Mouse (Mus musculus) CD4-positive, CD25-positive, alpha-beta regulatory T cell, adult 4 months (primary cell): Measurements from ENCODE around the gene Msi2. TPM values are rescaled to one million over a fixed set of nuclear protein-coding genes. Genes with fewer than 3 reads are reported as not detected.

Experiments
- ATAC-seq: one replicate; pipeline ENCODE4 v1.8.0; 2017
- polyA plus RNA-seq, 2 experiments: library from polyadenylated mRNA; unstranded; fragments of 100-300 nt; shearing (Covaris generic); gene quantifications; one replicate each; pipeline ENCODE4 v1.2.1; 2017

Gene Msi2
- 10 to 100 TPM; 23.8 to 31.3 TPM for polyA plus RNA-seq

DNA sequence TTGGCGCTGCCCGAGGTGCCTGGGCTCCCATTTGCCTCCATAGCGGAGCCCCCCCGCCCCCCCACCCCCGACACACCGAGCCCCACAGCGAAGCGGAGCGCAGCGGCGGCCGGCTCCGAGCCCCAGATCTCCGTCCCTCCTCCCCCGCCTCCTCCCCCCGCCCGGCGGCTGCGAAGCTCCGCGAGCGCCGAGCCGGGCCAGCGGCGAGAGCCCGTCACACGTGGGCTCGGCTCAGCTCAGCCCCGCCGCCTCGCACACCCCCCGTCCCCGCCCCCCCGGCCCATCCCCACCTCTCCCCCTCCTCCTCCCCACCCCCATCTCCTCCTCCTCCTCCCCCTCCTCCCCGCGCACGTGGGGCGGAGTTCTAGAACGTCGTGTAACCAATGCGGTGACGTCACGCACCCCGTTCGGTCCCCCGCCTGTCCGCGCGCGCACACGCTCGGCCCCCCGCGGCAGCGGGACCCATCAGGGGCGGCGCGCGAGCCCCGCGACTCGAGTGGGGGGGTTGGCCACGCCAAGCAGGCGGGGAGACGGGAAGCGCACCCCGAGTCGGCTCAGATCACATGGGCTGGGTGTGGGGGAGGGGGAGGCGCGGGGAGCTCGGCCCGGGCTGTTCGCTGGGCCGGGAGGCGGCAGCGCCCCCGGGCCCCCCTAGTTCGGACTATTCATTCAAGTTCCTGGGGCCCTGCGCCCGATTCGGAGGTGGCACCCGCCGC, at the start of gene Msi2:
Gene Msi2 (minus strand): TSS at position 464 of the 716 bp plus-strand sequence.
- peak; percentile 86 for ATAC-seq

DNA sequence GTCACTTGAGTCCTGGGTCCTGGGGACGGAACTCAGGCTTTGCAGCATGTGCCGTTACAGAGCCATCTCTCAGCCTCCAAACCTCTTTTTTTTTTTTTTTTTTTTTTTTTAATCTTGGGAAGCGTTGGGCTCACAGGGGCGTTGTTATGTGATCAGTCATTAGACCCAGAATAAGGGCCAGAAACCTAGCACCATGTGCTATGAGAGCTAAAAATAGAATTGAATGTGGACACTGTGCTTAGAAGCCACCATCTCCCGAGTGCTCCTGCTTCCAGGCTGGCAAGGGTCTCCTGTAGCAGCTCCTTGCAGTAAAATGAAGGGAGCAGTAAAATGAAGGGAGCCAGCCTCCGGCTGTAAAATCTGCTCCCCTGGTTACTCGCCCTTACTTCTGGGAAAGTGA, 47.3 kb upstream of the Msi2 start:
- no peak for ATAC-seq

DNA sequence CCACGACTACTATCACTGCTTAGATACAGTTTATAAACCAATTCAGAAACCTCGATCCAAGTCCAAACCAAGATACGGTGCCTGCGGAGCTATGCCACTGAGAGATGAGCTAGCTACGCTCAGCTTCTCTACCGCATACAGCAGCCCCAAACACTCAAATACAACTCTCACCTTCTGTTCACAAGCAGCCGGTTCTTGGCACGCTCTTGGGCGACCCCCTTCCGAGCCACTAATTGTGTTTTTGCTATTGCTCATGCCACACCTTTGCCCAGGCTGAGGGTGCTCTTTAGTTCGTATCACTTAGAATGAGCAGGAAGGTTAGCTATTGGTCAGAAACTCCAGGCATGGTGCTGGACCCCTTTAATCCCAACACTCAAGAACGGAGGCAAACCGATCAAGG, 45.1 kb upstream of the Msi2 start:
- no peak for ATAC-seq

DNA sequence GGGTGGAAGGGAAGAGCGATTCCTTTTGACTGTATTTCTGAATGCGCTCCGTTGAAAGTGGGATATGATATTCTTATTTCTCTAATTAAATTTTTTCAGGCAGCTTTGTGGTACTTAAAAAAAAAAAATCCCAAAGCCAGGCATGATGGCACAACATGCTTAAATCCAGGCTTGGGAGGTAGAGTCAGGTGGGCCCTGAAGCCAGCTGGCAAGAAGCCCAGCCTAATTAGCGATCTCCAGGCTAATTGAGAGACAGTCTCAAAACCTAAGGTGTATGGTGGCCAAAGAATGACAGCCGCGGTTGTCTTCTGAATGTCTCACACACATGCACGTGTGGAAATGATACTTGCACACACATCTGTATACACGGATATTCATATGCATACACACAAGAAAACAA, 41.2 kb upstream of the Msi2 start:
- ATAC-seq, result no peak

DNA sequence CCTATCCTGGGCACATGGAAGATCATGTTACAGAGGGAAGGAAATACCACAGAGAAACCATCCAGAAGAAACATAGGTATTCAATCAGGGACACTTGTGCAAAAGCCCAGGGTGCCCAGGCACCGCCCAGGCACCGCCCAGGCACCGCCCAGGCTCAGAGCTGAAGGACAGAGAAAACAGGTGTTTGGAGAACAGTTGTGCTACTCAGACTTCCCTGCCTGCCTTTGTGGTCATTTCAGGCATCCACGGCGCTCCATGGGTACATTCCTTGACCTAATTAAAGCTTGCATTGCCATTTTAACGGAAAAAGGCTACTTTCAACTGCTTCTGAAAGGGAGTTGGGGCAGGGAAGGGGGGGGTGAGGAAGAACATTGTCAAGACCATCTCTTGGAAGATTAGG, 40.1 kb upstream of the Msi2 start:
- no peak for ATAC-seq

DNA sequence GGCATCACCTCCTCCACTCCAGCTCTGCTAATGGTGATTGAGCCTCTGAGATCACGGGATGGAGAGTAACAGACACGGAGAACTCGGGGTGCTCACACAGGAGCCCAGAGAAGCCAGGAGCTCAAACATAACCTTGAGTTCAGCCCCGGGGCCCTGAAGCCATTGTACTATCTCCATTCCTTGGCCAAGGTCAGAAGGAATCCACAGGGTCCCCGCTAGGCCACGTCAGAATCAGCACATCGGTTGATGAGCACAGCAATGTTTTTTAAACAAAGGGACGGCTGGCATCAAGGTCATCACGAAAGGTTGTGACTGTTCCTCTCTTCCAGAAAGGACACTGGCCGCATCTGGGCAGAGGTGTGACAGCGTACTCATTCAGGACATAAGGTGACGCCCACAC, 27.0 kb upstream of the Msi2 start:
- ATAC-seq, result no peak

DNA sequence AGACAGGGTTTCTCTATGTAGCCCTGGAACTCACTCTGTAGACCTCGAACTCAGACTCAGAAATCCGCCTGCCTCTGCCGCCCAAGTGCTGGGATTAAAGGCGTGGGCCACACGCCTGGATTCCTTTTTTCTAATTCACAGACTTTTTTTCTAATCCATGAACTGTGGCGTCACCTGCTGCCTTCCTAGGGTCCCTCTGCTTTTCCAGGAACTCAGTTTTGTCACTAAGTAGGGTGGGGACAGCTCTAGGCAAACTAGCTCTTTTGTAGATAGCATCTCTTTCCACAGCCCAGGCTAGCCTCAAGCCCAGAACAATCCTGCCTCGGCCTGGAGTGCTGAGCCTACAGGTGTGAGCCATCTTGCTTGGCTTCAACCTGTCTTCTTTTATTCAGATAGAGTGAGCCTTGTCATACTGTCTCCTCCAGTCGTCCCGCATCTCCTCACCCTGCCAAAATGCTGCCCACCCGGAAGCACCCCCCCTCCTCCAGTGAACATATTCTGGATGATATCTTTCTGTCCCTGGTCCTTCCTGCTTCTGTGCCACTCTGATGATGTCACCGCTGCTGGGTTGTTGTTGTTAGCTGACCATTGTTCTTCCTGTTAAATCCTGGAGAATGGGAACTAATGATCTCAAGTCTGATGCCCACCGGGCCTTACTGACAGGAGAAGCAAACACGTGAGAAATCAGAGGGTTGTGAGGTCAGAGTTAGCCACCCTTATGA, 21.4 kb upstream of the Msi2 start:
- ATAC-seq, result no peak

DNA sequence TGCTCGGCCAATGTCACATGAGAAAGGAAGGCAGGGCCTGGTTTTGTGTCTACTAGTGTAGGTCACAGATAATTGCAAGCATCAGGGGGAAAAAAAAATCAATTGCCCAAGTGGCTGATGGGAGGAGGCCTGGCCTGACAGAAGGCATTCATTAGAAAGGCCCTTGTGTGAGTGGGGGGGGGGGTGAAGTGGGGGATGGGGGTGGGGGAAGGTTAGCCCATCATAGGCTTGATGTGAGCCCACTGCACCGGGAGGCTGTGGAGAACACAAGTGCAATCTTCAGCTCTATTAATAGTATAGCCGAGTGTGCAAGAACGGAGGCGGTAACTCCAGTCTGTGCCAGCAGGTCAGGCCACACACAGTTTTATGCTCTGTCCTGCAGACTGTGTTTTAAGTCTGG, 11.1 kb upstream of the Msi2 start:
- ATAC-seq, result no peak

DNA sequence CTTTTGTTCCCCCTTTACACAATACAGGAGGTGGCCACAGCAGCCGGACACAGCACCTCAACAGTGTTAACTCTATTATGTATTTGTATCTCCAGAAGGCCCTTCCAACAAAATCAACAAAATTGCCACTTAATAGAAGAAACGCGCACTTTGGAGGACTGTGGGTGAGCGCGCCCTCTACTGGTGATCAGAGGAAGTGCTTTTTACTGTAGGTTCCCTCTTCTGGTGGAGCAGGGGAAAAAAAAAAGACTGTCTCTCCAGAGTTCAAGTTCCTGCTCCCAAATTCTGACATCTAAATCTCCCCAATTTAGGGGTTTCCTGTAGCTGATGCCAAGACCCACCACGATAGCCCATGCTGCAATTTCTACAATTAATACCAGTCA, 10.2 kb upstream of the Msi2 start:
- peak; percentile 60 for ATAC-seq

DNA sequence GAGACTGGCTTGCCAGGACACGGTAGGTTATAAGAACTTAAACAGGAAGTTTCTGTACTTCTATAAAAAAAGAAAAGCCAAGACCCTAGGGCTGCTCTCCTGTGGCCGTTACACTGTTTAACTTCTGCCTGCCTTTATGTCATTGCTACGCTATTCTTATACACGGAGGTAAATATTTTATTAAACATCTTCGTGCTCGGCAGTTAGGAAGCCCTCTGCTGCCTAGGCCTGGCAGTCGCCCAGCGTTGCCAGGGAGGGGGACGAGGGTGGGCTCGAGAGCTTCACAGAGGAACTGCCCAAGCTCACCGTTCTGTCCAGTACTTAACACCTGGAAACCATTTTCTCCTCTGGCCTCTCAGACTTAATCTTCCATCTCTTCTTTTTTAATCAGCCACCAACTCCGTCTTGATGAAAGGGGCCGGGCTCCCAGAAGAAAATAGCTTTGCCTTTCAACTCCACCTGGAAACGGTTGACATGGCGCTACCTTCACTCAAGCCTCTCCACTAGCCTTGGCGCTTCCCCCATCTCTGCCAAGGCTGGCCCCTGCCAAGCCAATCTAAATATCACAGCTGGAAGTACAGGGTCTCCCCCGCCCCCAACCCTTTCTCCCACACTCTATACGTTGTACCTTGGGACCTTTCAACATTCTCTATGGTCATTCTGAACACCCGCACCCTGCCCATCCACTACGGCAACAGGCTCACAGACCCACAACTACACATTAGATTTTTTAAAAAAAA, 9.6 kb upstream of the Msi2 start:
- peak; percentile 17 for ATAC-seq

DNA sequence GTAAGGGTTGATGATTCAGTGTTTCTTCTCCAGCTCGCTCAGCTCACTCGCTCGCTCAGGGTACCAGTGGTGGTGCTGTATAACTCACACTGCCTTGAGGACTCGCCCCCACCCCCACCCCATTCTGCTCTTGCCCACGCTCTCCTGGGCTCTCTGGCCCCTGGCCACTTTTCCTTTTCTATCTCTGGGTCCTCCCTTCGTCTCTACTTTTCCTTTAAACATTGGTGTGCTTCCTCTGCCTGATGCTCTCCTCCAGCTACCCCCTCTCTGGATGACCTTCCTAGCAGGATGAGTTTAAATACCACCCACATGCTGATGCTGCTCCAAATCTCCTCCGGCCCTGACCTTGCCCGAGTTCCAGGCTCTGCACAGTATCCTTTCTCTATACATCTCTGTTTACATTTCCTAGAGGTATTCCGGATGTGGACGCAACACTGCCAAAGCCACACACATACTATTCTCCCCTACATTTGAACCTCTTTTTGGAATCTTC, 2.9 kb upstream of the Msi2 start:
- ATAC-seq, result no peak

DNA sequence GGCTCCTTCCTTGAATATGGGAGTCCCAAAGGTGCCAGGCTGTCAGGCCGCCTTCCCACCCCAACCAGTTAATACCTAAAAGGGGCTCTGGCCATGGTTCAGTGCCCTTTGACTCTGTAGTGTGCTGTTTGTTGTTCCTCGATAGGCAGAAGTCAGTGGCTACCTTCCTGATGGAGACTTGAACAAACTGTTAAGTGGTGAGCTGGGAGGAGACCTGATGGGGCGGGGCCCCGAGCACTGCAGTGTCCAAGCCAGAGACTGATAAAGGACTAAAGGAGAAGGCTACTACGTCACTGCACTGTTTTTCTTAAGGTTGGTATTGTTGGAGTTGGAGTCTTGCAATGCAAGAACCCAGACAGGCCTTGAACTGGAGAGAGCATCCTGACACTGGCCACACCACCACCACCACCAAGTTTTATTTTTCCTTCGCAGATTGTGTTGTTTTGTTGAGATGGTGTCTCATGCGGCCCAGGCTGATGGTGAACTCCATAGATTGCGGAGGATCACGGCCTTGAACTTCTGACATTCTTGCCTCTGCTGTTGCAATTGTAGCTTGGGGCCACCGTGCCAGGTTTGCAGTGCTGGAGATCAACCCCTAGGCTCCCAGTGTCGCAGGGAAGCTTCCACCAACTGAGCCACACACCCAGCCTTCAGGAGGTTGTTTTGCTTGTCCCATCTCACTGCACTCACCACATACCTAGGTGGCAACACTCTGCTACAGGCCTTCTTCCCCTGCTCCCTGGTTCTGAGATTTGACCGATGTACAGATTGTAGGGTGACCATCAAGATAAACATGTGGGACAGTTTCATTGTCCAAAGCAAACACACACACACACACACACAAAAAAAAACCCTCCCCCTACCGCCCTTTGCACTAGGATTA, 2.2 kb upstream of the Msi2 start:
- ATAC-seq, result no peak

DNA sequence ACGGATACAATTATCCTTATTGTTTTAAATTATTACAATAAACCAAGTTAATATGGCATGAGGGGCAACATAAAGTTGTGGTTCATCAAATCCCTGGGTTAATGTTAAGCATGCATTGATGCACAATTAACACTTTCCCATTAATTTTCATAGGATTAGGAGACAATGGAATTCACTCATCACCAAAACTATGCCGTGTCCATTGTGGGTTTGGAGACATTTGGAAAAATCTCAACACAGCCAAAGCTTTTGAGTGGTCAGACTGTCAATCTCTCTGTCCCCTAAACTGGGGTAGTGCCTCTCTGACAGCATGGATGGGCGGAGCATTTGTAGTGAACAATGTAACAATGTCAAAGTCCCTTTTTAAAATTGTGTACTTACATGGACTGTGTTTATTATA, 1.3 kb upstream of the Msi2 start:
- no peak for ATAC-seq

DNA sequence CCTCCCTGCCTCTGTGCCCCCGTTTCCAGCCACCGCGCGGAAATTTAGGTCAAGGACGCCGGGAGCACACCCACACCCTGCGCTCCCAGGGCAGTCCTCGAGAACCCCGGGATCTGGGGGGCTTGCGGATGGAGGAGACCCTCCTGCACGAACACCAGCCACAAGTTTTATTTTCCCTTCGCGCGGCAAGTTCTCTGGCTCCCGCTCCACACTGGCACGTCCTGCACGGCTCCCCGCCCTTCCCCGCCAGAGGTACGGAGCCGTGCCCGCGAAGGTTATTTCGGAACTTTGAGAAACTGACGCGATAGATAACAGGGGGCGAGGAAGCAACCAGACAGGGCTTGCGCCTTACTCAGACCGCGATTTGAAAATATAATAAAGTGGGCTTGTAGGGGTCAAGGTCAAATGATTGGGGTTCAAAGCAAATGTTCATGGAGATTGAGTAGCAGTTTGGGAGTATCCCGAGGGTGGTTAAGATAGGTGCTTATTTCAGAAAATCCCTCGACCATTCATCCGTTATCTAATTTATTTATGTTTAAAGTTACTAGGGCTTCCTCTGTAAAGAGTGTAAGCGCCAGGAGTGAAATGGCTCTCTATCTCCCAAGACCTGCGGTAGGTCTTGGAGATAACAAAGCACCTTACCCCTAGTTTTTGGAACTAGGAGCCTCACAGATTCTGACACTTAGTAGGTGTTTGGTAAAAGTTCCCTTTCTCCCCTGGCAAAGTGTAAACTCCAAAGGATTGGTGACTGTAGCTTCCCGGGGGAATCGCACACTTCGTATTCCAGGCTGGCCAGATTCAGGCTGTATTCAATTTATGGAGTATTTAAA, 668 bp upstream of the Msi2 start:
- peak; percentile 37 for ATAC-seq

DNA sequence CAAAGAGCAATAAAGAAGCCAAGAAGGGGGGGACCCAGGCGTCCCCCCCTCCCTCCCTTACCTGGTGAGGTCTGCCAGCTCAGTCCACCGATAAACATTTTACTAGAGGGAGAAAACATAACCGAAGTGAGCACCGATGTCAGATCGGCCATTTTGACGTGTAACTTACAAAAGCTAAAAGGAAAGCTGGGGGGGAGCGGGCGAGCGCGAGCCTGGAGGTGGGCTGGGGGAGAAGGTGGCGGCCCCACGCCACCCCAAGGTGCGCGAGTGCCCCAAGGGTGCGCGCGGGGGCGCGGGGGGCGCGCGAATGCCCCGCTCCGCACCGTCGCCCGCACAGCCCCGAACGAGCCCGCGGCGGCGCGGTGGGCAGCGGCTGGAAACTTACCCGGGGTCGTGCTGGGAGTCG, 666 bp downstream of the Msi2 start:
- no peak for ATAC-seq

DNA sequence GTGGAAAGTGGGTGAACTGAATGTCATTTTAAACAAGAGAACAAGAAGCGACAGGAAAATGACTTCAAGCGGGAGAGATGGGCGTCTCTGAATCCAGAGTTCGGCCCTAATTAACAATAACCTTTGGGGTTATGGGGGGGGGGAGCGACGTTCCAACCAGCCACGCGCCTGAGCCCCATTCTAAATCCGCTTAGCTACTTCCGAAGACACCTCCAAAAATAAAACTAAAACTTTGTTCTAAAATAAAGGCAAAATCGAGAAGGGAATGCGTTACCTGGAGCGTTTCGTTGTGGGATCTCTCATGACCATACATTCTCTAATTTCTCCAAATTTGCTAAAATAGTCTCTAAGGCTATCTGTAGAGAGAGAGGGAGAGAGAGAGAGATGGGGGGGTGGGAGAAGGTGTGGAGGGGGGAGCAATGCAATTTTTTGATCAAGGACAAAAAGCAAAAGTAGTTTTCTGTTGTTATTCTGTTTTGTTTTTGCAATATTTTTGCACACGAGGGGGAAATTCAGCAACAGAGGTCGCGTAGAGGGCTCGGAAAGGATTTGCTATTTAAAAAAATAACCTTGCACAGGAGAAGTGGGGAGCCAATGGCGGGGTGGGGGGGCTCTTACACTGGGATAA, 1.2 kb downstream of the Msi2 start:
- no peak for ATAC-seq

DNA sequence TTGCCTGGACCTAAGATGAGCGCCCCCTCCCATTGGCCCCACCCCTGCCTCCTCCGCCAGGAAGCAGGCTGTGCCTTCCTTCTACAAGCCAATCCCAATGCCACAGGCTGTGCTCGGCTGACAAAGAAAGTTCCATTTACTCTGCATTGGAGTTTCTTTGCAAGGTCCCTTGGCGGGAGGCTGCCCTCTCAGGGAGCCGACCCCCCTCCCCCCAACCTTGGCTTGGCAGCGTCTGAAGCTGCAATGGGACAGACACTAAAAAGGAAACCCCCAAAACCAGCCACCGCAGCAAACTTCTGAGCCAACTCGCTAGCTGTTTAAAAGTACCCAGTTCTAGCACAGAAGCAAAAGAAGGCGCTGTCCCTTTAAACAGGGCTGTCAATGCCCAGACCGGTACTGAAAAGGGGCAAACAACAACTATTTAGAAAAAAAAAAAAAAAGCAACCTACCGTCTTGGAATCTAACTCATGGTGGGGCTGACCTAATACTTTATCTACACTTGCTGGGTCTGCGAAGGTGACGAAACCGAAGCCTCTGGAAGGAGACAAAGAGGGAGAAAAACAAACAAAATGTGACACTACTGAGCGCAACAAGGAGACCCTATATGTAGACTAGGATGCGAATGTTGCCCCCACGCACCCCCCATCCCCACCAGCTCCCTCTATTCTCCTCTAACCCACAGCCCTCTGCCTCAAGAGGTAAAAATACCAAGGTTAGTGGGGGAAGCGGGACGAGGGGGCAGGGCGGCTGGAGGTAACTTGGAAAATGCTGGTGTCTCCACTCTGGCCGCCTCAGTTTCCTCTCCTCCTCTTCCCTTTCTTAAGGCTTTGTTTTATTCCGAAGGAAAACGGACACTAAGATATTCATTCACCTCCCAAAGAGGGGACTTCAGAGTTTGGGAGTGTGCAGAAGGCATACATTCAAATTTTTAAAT, 2.0 kb downstream of the Msi2 start:
- no peak for ATAC-seq

DNA sequence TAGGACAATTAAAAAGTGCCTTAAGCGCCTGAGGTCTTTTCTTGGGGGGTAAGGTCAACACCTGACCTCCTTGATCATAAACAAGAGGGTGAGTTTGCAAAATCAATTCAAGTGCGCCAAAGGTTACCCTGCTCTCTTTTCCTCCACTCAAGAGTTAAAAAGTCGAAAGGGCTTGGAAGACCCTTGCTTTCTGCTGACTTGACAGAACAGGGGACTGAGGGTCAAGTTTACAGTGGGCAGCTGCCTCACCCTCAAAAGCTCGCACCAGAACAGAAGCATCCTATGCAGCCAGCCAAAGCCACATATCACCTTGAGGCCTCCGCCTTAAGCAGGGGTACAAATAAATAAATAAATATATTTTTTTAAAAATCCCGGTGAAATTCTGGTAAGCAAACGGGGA, 3.0 kb downstream of the Msi2 start:
- ATAC-seq, result no peak

DNA sequence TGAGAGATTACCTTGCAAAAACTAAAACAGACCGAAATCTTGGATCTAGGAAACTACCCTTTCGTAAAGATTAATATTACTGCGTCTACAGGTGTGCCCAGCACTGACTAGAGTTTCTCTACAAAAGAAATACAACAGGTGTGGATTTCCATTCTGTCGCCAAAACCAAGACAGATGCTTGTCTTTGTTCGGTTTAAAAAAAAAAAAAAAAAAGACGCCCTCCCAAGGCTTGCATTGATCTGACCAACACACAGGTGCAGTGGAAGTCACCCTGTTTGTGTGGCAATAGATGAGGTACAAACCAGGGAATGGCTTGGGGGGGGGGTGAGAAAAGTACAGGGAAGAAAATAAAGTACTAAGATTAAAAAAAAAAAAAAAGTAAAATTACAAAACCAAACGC, 4.2 kb downstream of the Msi2 start:
- ATAC-seq, result no peak

DNA sequence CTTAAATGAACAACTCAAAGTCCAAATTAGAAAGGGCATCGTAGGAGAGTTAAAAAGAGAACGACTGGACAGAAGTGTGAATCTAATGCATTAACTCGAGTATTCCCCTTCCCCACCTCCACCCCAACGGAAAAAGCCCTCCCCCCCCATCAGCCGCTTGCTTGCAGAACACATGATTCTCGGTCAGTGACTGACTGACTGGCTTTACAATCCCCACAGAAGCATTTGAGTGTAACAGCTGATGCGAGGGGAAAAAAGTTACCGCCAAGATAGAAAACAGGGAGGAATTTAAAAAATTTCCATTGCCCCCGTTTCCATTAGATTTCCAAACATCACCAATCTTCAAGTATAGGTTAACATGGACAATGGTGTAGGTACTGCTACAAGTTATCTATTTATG, 4.8 kb downstream of the Msi2 start:
- ATAC-seq, result no peak
